Mouse (Mus musculus): ENCODE results near the gene Yaf2. TPM values are rescaled to one million over a fixed set of nuclear protein-coding genes. Genes with fewer than 3 reads are reported as not detected.
"Not testable (repeated sequence)": the region's sequence is repeated elsewhere in the genome, so short reads cannot be mapped to it uniquely, and the experiment has no call there.

Yaf2 gene
- polyA plus RNA-seq, 1 experiment = 15.4 TPM

DNA sequence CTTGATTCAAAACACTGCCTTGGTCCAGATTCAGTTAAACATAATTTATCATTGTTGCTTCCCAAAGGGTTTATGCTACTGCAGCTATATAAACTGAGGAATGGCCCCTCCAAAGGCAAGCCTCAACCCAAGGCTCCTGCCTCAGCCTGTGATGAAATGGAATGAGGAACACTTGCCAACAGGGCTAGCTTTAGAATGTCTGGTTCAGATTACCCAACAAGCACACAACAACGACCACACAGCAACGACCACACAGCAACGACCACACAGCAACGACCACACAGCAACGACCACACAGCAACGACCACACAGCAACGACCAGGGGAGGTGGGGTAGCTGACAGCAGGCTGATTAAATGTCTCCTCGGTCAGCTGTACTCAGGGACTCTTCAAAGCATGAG lies 76.8 kb downstream of the Yaf2 start:
- Histone ChIP-seq H3K4me1 (ENCODE audit: control insufficient read depth, insufficient read depth, low read length) (no peaks in the 10 kb centered on the region; the same call in 1 of the 2 replicates), H3K4me3 (replicated peaks; ENCODE audit: control insufficient read depth, low read depth, low read length) (no peak overlapping the region), H3K27ac (ENCODE audit: control insufficient read depth, insufficient read depth, low read depth, low read length, poor library complexity) (no peak overlapping the region)
- WGBS = 36% methylated on average over 8 of the region's 8 CpGs
- no peak for TF ChIP-seq POLR2A (IDR thresholded peaks at IDR 0.05; ENCODE audit: borderline replicate concordance, control insufficient read depth, low read depth, low read length)

DNA sequence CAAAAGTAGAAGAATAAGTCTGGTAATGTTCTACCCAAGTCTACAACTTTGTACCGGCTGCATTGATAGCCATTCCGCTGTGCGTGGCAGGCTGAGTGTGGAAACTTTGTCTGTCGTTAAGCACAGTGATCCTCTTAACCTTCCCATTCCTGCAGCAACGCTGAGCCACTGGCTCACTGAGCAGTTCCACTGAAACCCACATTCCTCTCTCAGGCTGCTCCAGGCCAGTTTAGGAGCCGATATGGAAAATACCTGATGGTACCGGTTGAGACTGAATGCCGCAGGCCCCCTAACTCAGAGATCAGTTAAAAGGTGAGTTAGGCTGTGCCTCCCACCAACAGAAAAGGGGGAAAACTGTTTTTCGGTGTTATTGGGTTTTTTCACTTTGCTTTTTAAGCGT lies 81.4 kb downstream of the Yaf2 start:
- Histone ChIP-seq H3K4me3 (replicated peaks; ENCODE audit: control insufficient read depth, low read depth, low read length) (no peak overlapping the region), H3K4me1 (ENCODE audit: control insufficient read depth, insufficient read depth, low read length) (no peaks in the 10 kb centered on the region), H3K27ac (ENCODE audit: control insufficient read depth, insufficient read depth, low read depth, low read length, poor library complexity) (no peak overlapping the region)
- TF ChIP-seq CTCF (IDR thresholded peaks at IDR 0.05; ENCODE audit: control insufficient read depth, insufficient read depth, low read length) (no peak), POLR2A (IDR thresholded peaks at IDR 0.05; ENCODE audit: borderline replicate concordance, control insufficient read depth, low read depth, low read length) (no peak)
- WGBS = 89% methylated on average over 10 of the region's 10 CpGs

DNA sequence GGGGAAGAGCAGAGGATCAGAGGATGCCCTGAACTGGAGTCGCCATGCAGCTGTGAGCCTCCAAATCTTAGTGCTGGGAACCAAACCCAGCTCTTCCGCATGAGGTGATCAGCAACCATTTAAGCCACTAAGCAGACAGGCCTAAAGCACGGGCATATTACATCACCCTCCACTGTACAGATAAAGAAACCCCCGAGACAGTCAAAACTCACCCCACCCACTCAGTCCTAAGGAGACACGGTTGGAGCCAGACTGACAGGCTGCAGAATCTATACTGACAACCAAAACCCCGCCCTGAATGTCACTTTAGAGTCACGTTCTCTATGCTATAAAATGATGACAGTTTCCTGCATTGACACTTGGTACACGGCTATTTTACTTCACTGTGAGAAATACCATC lies 83.6 kb downstream of the Yaf2 start:
- WGBS = 60% methylated on average over 8 of the region's 8 CpGs
- no peak overlapping the region for H3K4me3 ChIP-seq (replicated peaks; ENCODE audit: control insufficient read depth, low read depth, low read length)
- no peaks in the 10 kb centered on the region for H3K4me1 ChIP-seq (ENCODE audit: control insufficient read depth, insufficient read depth, low read length)
- H3K27ac ChIP-seq (ENCODE audit: control insufficient read depth, insufficient read depth, low read depth, low read length, poor library complexity) = no peak overlapping the region
- no peak for TF ChIP-seq POLR2A (IDR thresholded peaks at IDR 0.05; ENCODE audit: borderline replicate concordance, control insufficient read depth, low read depth, low read length)
- TF ChIP-seq CTCF (IDR thresholded peaks at IDR 0.05; ENCODE audit: control insufficient read depth, insufficient read depth, low read length) = no peak

DNA sequence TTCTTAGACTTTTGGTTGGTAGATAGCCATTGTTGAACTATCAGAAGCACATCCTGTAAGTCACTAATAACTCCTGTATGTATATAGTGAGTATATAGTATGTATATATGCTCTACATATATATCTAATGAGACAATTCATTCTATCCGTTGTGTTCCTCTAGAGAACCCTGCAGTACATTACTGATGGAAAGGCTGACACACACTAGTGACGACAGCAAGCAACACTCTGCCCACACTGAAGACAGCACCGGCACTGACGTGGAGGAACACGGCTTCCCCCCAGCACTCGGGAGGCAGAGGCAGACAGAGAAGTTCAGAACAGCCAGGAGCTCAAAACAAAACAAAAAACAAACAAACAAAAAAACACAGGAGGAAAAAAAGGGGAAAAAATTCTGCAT lies 84.3 kb downstream of the Yaf2 start:
- no peaks in the 10 kb centered on the region for H3K4me1 ChIP-seq (ENCODE audit: control insufficient read depth, insufficient read depth, low read length)
- TF ChIP-seq POLR2A (IDR thresholded peaks at IDR 0.05; ENCODE audit: borderline replicate concordance, control insufficient read depth, low read depth, low read length) (no peak), CTCF (IDR thresholded peaks at IDR 0.05; ENCODE audit: control insufficient read depth, insufficient read depth, low read length) (no peak)
- H3K4me3 ChIP-seq (replicated peaks; ENCODE audit: control insufficient read depth, low read depth, low read length) = no peak overlapping the region
- H3K27ac ChIP-seq (ENCODE audit: control insufficient read depth, insufficient read depth, low read depth, low read length, poor library complexity) = no peak overlapping the region
- WGBS = 83% methylated on average over 6 of the region's 6 CpGs

GRCm38 (mm10) chr15:93251553-93252250 lies 85.0 kb downstream of the Yaf2 start:
- Histone ChIP-seq H3K27ac (ENCODE audit: control insufficient read depth, insufficient read depth, low read depth, low read length, poor library complexity) (no peak overlapping the region; the same call in 1 of the 2 replicates), H3K4me3 (replicated peaks; ENCODE audit: control insufficient read depth, low read depth, low read length) (no peak overlapping the region), H3K4me1 (ENCODE audit: control insufficient read depth, insufficient read depth, low read length) (no peaks in the 10 kb centered on the region)
- TF ChIP-seq CTCF (IDR thresholded peaks at IDR 0.05; ENCODE audit: control insufficient read depth, insufficient read depth, low read length) = no peak
- TF ChIP-seq POLR2A (IDR thresholded peaks at IDR 0.05; ENCODE audit: borderline replicate concordance, control insufficient read depth, low read depth, low read length) = no peak
- WGBS = 74% methylated on average over 13 of the region's 13 CpGs

DNA sequence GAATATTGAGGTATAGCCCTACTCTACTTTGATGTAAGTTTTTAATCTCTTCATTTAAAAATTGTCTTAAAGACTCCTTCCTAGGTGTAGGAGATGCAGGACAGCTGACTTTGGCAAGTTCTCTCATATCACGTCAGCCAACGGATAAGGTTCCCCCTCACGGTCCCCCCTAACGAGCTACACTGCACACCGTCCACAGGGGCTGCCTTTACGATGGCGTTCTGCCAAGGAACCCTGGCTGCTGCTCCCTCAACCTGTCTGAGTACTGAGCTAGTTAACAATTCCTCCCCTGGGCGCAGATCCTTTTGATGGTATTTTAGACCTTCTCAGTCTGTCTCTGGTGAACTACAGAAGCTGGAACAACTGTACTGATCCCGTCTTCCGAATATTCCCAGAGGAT lies 93.5 kb downstream of the Yaf2 start:
- Histone ChIP-seq H3K27ac (ENCODE audit: control insufficient read depth, insufficient read depth, low read depth, low read length, poor library complexity) (no peak overlapping the region), H3K4me3 (replicated peaks; ENCODE audit: control insufficient read depth, low read depth, low read length) (no peak overlapping the region), H3K4me1 (ENCODE audit: control insufficient read depth, insufficient read depth, low read length) (no peaks in the 10 kb centered on the region)
- WGBS = 85% methylated on average over 10 of the region's 10 CpGs
- TF ChIP-seq CTCF (IDR thresholded peaks at IDR 0.05; ENCODE audit: control insufficient read depth, insufficient read depth, low read length) = no peak
- no peak for TF ChIP-seq POLR2A (IDR thresholded peaks at IDR 0.05; ENCODE audit: borderline replicate concordance, control insufficient read depth, low read depth, low read length)

GRCm38 (mm10) chr15:93236456-93236855 lies 100.3 kb downstream of the Yaf2 start:
- not testable (repeated sequence) for H3K4me1 ChIP-seq (ENCODE audit: control insufficient read depth, insufficient read depth, low read length); H3K4me3 ChIP-seq (replicated peaks; ENCODE audit: control insufficient read depth, low read depth, low read length); H3K27ac ChIP-seq (ENCODE audit: control insufficient read depth, insufficient read depth, low read depth, low read length, poor library complexity)
- WGBS = 79% methylated on average over 10 of the region's 10 CpGs

Other genes with a start within 250 kb of the Yaf2 start
- 6.5 and 9.6 TPM in 2 replicates for gene Gxylt1, start 61.8 kb downstream of the Yaf2 start, polyA plus RNA-seq (2011; ENCODE audit: insufficient read depth, insufficient read length, low replicate concordance, missing spikeins)
- 121 and 173 TPM in 2 replicates for gene Zcrb1, start 61.4 kb upstream of the Yaf2 start, polyA plus RNA-seq (2011; ENCODE audit: insufficient read depth, insufficient read length, low replicate concordance, missing spikeins)
- 5.9 and 9.0 TPM in 2 replicates for gene Pphln1, start 61.4 kb upstream of the Yaf2 start, polyA plus RNA-seq (2011; ENCODE audit: insufficient read depth, insufficient read length, low replicate concordance, missing spikeins)